Mouse (Mus musculus) liver, adult 2 months (tissue): Measurements from ENCODE around the gene C2cd2l.

ENCODE experiments used
- CTCF ChIP-seq: fragments of 200-500 bp; IDR thresholded peaks from 2 replicates; pipeline ENCODE4 v1.5.1; 2011; ENCODE audit warnings: low read depth, low read length, control low read depth
- POLR2A ChIP-seq: fragments of 200-500 bp; IDR thresholded peaks from 2 replicates; pipeline ENCODE4 v1.6.1; 2011; ENCODE audit warnings: low read length, control low read depth; ENCODE audit not compliant: insufficient read depth; ENCODE audit errors: extremely low read depth

DNA sequence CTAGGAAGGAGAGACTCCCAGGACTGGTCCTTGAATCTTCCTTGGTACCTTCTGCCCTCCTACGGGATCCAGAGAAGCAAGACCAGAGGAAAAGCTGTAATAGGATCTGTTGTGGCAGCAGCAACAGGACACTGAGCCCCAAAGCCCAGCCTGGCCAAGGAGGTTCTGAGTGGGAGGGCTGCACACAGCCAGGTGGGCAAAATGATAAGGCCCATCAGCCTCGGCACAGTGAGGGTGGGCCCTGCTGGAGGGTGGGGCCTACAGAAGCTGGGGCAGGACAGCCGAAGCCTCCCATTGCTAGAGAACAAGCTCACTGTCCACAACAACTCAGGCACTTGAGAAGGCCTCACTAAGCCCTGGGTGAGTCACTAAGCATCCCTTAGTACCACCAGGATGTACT, 22.1 kb upstream of the C2cd2l start:
- no peak for TF ChIP-seq CTCF
- no peak for TF ChIP-seq POLR2A
